Mouse (Mus musculus) cerebellum, adult 2 months (tissue): ENCODE measurements around the gene Cbr2.

Experiments used
- CTCF ChIP-seq: fragments of 200-500 bp; IDR thresholded peaks from 2 replicates; pipeline ENCODE4 v1.5.1; 2011; ENCODE audit warnings: low read depth, mild to moderate bottlenecking, control low read depth, low read length, moderate library complexity, borderline replicate concordance; ENCODE audit not compliant: insufficient read depth
- POLR2A ChIP-seq: fragments of 200-500 bp; IDR thresholded peaks from 2 replicates; pipeline ENCODE4 v1.6.1; 2011; ENCODE audit warnings: low read length, control low read depth, borderline replicate concordance; ENCODE audit not compliant: insufficient read depth

DNA sequence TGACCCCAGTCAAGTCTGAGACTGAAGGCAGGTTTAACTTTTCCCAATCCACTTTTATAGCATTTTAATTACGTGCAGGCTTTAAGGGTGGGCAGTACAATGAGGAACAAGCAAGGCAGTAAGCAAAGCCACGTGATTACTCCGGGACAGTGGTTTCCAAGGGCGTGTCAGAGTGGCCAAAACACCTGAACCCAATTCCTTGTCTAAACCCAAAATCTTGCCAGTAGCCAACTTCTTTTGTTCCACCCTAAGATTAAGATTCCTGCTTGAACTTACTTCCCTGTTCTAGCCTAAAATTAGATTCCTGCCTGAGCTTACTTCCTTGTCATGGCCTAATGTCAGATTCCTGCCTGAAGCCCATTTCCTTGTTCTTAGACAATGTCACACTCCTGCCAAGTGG, 16.1 kb upstream of the Cbr2 start:
- TF ChIP-seq CTCF (no peak), POLR2A (no peak)
